Mouse (Mus musculus): Measurements from ENCODE around the gene Nme1.

DNA sequence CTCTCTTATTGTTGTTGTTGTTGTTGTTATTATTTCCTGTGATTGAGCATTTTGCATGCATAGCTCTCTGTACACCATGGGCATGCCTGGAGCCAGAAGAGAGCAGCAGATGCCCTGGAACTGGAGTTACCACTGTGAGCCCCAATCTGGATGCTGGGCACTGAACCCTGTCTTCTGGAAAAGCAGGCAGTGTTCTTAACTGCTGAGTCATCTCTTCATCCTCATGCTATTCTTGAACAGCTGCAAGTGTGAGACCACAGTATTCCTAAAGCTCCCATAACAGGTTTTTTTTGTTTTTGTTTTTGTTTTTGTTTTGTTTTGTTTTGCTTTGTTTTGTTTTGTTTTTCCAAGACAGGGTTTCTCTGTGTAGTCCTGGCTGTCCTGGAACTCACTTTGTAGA lies 18.0 kb upstream of the Nme1 start:
- TF ChIP-seq POLR2A (IDR thresholded peaks at IDR 0.05; ENCODE audit: borderline replicate concordance, extremely low read depth, low read depth, low read length) = no peak
- TF ChIP-seq CTCF (IDR thresholded peaks at IDR 0.05; ENCODE audit: insufficient read depth, low read length) = no peak

All from lung, adult 2 months (tissue).